ENCODE assay signal across 27 mouse cellular contexts in genomic region chr14:71113198-71113597, GRCm38 (mm10).
DNase-seq lines count a peak whose midpoint lies in the region; TF ChIP-seq lines count a peak whose summit lies in the region.
"Had no signal": no experiment of that assay in that cellular context is flagged by ENCODE, and none has a peak within 500 bp of the region (broad histone marks: within the 10 kb centered on the region; RNA-seq: fewer than 3 reads in every experiment).

No protein-coding gene starts in this region.

- H3K4me3 ChIP-seq in layer of hippocampus, adult 2 months = no peak overlapping the region
- H3K4me3 ChIP-seq: embryonic facial prominence, embryonic 10.5 days; embryonic facial prominence, embryonic 13.5 days; erythroblast, embryonic 14.5 days; forebrain, embryonic 12.5 days; forebrain, embryonic 15.5 days; heart, embryonic 12.5 days; heart, embryonic 15.5 days; hindbrain, embryonic 10.5 days; hindbrain, embryonic 13.5 days had no signal

- TF ChIP-seq CTCF in layer of hippocampus, adult 2 months (conservative IDR thresholded peaks at IDR 0.05) = no peak

- DNase-seq in 416B (ENCODE audit: low read depth) (peak; percentile 7), MEL-GATA-1-ER (ENCODE audit: extremely low read depth, low read depth) (peak; percentile 40)
- peak; percentile 30 for DNase-seq in CD4-positive helper T cell, adult 2 months (ENCODE audit: low read depth, low spot score)
- DNase-seq in induced T-regulatory cell, adult 2 months (ENCODE audit: low read depth) = peak; percentile 45
- no peak for DNase-seq in layer of hippocampus, adult 2 months (ENCODE audit: low spot score in 2 of 2)
- DNase-seq in left cerebral cortex, postnatal 25 days (ENCODE audit: low spot score in 2 of 2) = no peak
- no peak for DNase-seq in kidney, adult 9 months
- DNase-seq: adrenal gland, adult 8-10 months; adrenal gland, postnatal 25 days; cerebellum, adult 11-12 months; cerebellum, adult 9-11 months; cerebellum, postnatal 25 days; embryo, embryonic 11 days; gastrocnemius, postnatal 10 days; heart, adult 18-20 months; heart, postnatal 10 days; heart, postnatal 36 days; kidney, adult 18-20 months had no signal

- H3K27ac ChIP-seq in layer of hippocampus, adult 2 months = no peak overlapping the region
- H3K27ac ChIP-seq: embryonic facial prominence, embryonic 10.5 days; embryonic facial prominence, embryonic 13.5 days; forebrain, embryonic 12.5 days; forebrain, embryonic 15.5 days; heart, embryonic 15.5 days; hindbrain, embryonic 10.5 days; hindbrain, embryonic 13.5 days had no signal

- intact Hi-C loops in left cerebral cortex, postnatal 25 days (cut with DNase I) = no loop called here

Comparison
In these comparisons a context has a peak if more than half of its experiments do, and no peak if none do; other contexts are left out.
1. DNase-seq: peak in 416B (single experiment), CD4-positive helper T cell, adult 2 months (single experiment), MEL-GATA-1-ER (single experiment) and induced T-regulatory cell, adult 2 months (single experiment); none in layer of hippocampus, adult 2 months (0 of 2), left cerebral cortex, postnatal 25 days (0 of 2) and kidney, adult 9 months (single experiment).